Mouse (Mus musculus): Measurements from ENCODE around the gene Glra1. TPM values are rescaled to one million over a fixed set of nuclear protein-coding genes. Genes with fewer than 3 reads are reported as not detected.
"Not testable (repeated sequence)": the region's sequence is repeated elsewhere in the genome, so short reads cannot be mapped to it uniquely, and the experiment has no call there.

The Glra1 gene
- polyA plus RNA-seq (2012; rRNA removed): 0.36 and 0.48 TPM in 2 replicates

DNA sequence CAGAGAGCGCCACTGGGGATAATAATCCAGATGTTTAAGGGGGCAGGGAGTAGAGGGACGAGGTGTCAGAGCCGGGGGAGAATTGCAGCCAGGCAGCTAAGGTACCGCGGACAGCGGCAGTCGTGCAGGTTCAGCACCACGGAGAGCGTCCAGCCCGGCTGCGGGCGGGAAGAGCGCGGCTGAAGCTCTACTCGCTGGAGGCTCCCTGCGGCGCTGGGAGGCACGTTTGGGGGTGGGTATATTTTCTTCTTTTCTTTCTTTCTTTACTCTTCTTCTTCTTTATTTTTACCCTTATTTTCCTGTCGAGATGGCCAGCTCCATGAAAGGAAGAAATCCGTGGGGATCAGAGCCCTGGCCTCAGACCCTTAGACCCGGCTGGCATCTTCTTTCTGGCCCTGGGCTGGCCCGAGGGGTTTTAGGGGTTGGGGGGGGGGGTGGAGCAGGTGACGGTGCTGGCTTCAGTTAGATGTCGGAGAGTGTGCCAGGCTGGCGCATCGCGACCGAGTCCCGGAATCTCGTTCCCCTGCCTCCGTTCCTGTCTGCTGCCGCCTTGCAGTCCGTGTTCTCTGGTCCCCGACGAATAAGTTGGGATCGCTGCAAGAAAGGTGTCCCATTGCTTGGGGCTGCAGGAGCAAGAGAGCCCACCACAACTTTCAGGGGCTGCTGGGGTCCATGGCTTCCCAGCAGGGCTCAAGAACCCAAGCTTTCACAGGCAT is at the start of gene Glra1:
Gene Glra1, minus strand, starts transcription at position 391 of the 716 bp plus-strand sequence.
- DNase-seq (ENCODE audit: extremely low spot score in 1 of 2, low spot score in 1 of 2): peak in 1 of 2 experiments; percentile 37

DNA sequence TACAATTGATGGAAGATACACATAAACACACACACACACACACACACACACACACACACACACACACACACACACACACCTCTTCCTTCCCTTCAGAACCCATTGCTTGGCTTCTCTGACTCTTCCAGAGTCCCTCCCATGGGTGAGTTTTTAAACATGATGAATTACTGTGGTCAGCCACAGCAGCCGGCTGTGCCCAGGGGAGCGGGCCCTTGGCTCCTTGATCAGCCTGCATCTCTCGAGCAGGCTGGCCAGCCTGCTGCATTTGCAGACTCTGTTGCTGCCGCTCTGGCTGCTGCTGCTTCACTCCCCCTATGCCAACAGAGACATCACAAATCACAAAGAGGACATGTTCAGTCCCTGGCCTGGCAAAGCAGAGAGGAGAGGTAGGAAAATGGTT is 29.0 kb upstream of the Glra1 start:
- DNase-seq (ENCODE audit: extremely low spot score in 1 of 2, low spot score in 1 of 2): no peak

DNA sequence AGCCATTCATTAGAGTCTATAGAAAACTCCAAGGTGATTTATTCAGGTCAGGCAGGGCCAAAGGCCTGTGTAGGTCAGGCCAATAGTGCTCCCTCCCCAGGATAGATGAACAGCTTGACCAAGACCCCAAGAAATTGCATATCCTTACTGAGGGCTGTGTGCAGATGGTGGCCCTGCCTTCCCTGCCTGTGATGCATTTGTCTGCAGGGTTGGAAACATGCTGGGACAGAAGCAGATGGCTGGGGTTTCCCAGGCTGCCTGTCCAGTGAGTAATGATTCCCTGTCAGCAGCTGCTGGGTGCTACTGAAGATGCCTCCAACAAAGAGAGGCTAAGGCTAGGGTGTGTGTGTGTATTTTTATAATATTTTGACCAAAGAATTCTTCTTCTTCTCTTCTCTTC is 25.9 kb upstream of the Glra1 start:
- DNase-seq (ENCODE audit: extremely low spot score in 1 of 2, low spot score in 1 of 2): no peak

DNA sequence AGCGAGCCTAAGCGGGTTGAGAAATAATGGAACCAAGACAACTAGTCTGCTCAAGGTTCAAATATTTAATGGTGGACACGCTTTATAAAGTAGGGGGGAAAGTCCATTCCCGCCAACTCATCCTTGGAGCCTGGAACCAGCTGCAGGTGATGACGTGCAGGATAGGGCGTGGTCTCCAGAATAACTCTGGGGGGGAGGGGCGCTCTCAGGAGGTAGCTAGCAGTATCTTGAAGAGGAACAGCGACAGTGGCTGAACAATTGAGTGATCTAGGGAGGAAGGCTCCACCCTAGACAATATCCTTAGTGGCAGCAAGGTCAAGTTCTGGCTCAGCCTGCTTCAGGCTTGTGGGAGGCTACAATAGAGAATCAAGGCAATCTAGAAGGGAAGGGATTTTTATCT is 6.6 kb upstream of the Glra1 start:
- not testable (repeated sequence) for DNase-seq (ENCODE audit: extremely low spot score in 1 of 2, low spot score in 1 of 2)

GRCm38 (mm10) chr11:55608524-55608920 is 524 bp upstream of the Glra1 start:
- peak in 1 of 2 experiments; percentile 23 for DNase-seq (ENCODE audit: extremely low spot score in 1 of 2, low spot score in 1 of 2)

DNA sequence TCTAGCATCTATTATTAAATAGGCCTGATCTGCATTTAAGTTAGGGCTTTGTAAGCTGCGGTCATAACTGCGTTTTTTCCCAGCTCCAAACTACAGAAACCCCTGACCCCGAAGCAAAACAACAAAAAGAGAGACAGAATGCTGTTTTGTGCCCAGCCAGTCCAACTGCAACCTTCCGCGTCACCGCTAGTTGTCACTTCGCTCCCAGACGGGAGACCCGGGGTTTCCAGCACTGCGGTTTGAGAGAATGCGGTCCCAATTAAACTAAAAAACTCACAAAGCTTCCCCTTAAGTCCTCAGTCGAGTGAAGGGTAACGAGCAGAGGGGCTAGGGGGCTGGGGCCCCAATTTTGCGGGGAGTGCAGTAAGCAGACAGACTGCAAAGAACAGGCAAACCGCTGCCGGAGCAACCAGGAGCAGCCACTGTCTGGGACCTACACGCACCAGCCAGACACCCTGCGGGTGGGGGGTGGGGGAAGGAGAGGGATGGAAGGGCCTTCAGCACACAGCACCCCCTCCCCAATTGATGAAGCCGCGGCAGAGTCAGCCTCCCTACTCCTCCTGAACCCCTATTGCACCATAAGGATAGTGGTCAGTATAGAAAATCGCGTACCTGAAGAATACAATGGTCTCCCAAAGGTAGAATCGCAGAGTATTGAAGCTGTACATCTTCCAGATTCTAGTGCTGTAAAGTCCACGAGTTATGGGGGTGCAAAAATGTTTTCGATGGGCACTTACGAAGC is 761 bp downstream of the Glra1 start:
- DNase-seq (ENCODE audit: extremely low spot score in 1 of 2, low spot score in 1 of 2): peak in 1 of 2 experiments; percentile 61

- DNase-seq (ENCODE audit: extremely low spot score in 1 of 2, low spot score in 1 of 2): no peak
These were observed 6.4 kb downstream of the Glra1 start for GRCm38 (mm10) chr11:55601447-55602065.

GRCm38 (mm10) chr11:55595726-55596125 is 12.3 kb downstream of the Glra1 start:
- no peak for DNase-seq (ENCODE audit: extremely low spot score in 1 of 2, low spot score in 1 of 2)

GRCm38 (mm10) chr11:55594411-55594810 is 13.6 kb downstream of the Glra1 start:
- DNase-seq (ENCODE audit: extremely low spot score in 1 of 2, low spot score in 1 of 2): no peak

- no peak for DNase-seq (ENCODE audit: extremely low spot score in 1 of 2, low spot score in 1 of 2)
These were observed 16.8 kb downstream of the Glra1 start for GRCm38 (mm10) chr11:55591194-55591593.

- peak in 1 of 2 experiments; percentile 27 for DNase-seq (ENCODE audit: extremely low spot score in 1 of 2, low spot score in 1 of 2)
These were observed 18.4 kb downstream of the Glra1 start for GRCm38 (mm10) chr11:55589376-55590167.

DNA sequence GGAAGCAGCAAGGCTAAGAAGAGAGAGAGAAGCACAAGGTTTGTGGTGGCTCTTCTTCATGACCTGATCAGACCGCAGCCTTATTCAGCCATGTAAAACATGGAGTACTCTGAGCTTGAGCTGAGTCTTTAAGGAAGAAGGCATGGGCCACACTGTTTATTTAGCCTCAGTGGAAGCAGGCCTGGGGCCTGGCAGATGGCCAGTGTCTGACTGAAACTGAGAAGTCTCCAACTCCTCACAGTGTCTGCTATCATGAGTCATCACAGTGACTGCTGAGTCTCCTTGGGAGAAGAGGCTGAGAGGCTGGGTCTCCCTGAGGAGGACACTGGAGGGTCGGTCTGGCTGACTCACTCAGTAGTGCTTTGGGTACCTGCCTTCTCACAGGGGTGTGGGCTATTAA is 33.6 kb downstream of the Glra1 start:
- peak; percentile 3 to 55 for DNase-seq (ENCODE audit: extremely low spot score in 1 of 2, low spot score in 1 of 2)

DNA sequence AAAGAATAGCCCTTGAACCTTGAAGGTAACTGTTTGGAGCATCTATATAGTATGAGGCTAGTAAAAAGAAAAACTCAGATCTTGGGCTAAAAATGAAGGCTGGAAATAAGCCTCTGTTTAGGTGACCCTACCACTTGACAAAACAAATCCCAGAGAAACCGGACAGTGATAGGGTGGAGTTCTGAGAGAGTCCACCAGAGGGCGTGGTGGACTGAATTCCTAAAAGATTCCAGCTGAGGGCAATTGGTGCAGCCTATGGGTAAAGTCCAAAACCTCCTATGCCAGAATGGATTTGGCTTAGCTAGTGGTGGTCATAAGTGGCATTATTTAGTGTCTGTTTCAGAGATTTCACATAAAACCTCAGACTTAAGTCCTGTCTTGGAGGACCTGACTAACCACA is 36.9 kb downstream of the Glra1 start:
- DNase-seq (ENCODE audit: extremely low spot score in 1 of 2, low spot score in 1 of 2): peak in 1 of 2 experiments; percentile 70

DNA sequence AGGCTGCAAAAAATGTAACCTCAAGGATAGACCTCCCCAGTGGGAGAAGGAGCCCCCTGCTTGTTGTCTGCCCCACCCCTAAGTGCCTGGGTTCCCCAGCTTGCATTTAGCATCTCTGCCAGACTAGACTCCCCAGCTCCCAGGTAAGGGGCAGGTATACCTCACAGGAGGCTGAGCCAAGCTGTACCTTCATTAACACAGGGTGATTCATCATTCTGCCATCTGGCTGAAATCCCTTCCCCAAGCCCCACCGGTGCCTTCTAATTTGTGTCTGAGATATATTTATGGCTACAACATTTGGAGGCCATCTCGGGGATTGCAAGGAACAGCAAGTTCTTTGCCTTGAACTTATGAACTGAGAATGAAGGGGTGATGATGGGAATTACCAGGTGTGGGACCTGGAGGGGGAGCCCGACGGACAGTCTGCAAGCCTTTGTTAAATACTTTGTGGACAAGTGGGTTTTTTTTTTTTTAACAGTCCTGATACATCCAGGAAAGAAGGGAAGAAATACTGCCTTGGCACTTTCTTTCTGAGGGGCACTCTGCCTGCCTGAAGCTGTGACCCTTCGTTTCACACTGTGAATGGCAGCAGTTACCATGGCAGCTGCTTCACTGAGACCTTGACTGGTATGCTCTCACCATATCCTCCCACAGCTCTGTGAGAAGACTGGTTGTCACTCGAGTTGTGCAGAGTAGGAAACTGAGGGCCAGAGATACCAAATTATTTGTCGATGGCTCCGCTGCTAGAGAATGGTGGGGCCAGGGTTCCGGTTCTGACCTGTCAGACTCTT is 41.5 kb downstream of the Glra1 start:
- no peak for DNase-seq (ENCODE audit: extremely low spot score in 1 of 2, low spot score in 1 of 2)

DNA sequence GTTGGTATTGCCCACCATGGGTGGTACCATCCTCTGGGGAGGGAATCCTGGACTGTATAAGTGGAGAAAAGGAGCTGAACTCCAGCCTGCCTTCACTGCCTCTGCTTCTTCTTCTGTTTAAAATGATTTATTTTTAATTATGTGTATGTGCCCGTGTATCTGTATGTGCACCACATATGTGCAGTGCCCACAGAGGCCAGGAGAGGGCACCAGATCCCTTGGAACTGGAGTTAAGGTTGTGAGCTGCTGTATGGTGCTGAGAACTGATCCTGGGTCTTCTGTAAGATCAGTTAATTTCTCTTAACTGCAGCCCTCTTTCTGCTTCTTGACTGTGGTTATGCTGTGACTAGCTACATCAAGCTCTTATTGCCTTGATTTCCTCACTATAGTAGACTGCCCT is 62.3 kb downstream of the Glra1 start:
- DNase-seq (ENCODE audit: extremely low spot score in 1 of 2, low spot score in 1 of 2): no peak

DNA sequence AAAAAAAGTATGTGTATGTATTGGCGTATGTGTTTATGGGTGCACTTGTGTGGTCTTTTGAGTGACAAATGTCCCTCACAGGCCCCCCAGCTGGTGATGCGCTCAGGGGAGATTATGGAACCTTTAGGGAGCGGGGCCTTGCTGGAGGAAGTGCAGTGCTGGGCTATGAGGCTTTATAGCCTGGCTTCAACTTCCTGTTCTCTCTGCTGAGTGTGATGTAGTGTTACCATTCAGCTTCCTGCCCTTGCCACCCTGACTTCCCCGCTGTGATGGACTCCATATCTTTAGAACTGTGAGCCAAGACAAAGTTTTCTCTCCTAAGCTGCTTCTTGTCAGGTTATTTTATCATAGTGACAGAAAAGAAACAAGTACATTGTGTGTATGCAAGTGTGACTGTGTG is 65.3 kb downstream of the Glra1 start:
- DNase-seq (ENCODE audit: extremely low spot score in 1 of 2, low spot score in 1 of 2): no peak

DNA sequence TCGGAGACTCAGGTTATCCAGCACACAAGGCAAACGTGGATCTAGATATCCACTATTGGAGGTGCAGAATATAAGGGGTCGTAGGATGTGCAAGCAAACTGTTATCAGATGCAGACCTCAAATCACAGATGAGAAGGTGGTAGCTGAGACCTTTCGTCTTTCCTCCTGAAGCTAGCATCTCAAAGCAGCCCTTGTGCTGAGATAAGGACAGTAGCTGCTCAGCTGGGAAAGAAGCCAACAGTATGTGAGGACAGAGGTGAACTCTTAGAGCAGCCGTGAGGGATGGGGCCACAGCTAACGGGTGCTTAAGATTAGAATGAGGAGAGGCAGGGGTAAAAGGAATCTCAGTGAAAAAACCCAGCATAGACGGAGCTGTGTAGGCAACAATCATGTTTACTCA is 65.9 kb downstream of the Glra1 start:
- no peak for DNase-seq (ENCODE audit: extremely low spot score in 1 of 2, low spot score in 1 of 2)

GRCm38 (mm10) chr11:55534766-55535165 is 73.2 kb downstream of the Glra1 start:
- DNase-seq (ENCODE audit: extremely low spot score in 1 of 2, low spot score in 1 of 2): no peak

GRCm38 (mm10) chr11:55533378-55533777 is 74.6 kb downstream of the Glra1 start:
- DNase-seq (ENCODE audit: extremely low spot score in 1 of 2, low spot score in 1 of 2): peak; percentile 17 to 84

DNA sequence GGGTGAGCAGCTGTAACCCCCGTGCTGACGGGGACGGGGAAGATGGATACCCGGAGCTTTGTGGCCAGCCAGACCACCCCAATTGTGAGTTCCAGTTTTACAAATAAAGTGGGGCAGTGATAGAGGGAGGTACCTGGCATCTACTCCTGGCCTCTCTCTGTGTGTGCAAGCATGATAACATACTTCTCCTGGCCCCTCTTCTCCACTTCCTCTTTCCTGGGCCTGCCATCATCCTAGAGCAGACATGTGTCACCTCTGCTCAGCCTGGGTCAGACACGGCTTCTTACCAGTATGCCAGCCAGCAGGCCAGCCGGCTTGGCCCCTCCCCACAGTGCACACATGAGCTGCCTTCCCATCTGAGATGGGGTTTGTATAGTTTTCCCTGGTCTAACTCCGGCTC is 77.3 kb downstream of the Glra1 start:
- DNase-seq (ENCODE audit: extremely low spot score in 1 of 2, low spot score in 1 of 2): no peak

All from frontal cortex, adult 2 months (tissue).